ENCODE assay signal across 13 mouse cellular contexts in the genomic region with DNA sequence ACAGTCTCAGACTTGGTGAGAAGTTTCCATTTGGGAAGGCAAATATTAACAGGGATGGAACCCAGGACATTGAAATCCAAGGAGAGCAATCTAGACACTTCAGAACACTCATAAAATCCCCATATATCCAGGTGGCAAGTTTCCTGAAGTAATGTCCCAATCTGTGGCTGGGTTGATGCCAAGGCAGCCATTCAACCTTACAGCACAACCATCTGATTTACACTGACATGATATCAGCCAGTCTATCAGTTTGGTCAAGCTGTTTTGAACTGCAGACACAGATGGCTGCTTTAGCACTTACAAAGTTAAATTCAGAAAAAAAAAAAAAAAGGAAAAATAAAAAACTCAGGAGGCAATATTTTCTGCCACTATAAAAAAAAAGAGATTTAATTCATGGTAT.
"Had no signal": no experiment of that assay in that cellular context is flagged by ENCODE, and none has a peak within 500 bp of the region (broad histone marks: within the 10 kb centered on the region; RNA-seq: fewer than 3 reads in every experiment).

No protein-coding gene starts in this region.

- H3K27me3 ChIP-seq: liver, embryonic 15.5 days; midbrain, embryonic 15.5 days; stomach, embryonic 15.5 days had no signal

- ATAC-seq: lung, postnatal 0 days; midbrain, embryonic 15.5 days had no signal

- H3K27ac ChIP-seq: layer of hippocampus, adult 2 months; limb, embryonic 10.5 days; liver, embryonic 15.5 days; midbrain, embryonic 15.5 days; stomach, embryonic 15.5 days had no signal

- H3K9ac ChIP-seq: liver, embryonic 15.5 days; midbrain, embryonic 15.5 days; stomach, embryonic 15.5 days had no signal

- H3K9me3 ChIP-seq: limb, embryonic 10.5 days; liver, embryonic 15.5 days; midbrain, embryonic 15.5 days; stomach, embryonic 15.5 days had no signal

- H3K4me3 ChIP-seq: layer of hippocampus, adult 2 months; limb, embryonic 10.5 days; liver, embryonic 15.5 days; midbrain, embryonic 15.5 days; stomach, embryonic 15.5 days had no signal

- H3K4me1 ChIP-seq: limb, embryonic 10.5 days; liver, embryonic 15.5 days; midbrain, embryonic 15.5 days; stomach, embryonic 15.5 days had no signal

- H3K4me2 ChIP-seq: liver, embryonic 11.5 days; liver, embryonic 15.5 days; midbrain, embryonic 11.5 days; midbrain, embryonic 15.5 days; stomach, embryonic 15.5 days had no signal

- DNase-seq: kidney, postnatal 10 days; lung, adult 2 months; lung, postnatal 36 days; thymus, adult 2 months; thymus, postnatal 25 days had no signal

- H3K36me3 ChIP-seq: limb, embryonic 10.5 days; liver, embryonic 15.5 days; midbrain, embryonic 15.5 days; stomach, embryonic 15.5 days had no signal
